Mouse (Mus musculus) MN1 (cell line): ENCODE data around the gene Uxs1.

Source experiments
- DNase-seq: peaks from one replicate; pipeline ENCODE4 v3.0.0-alpha.2; 2016; ENCODE audit warnings: low spot score

The Uxs1 gene

GRCm38 (mm10) chr1:43722459-43722858 is 105.1 kb downstream of the Uxs1 start:
- no peak for DNase-seq

GRCm38 (mm10) chr1:43718793-43719192 is 108.8 kb downstream of the Uxs1 start:
- no peak for DNase-seq

- no peak for DNase-seq
Observed at GRCm38 (mm10) chr1:43717967-43718366, 109.6 kb downstream of the Uxs1 start.

- DNase-seq: no peak
Observed at GRCm38 (mm10) chr1:43714841-43715240, 112.8 kb downstream of the Uxs1 start.

- peak; percentile 16 for DNase-seq
Observed at GRCm38 (mm10) chr1:43698577-43699000, 129.0 kb downstream of the Uxs1 start.
